Mouse (Mus musculus) ES-Bruce4 (cell line): ENCODE data around the gene Tnfrsf11a.

ENCODE experiments used
- CTCF ChIP-seq: IDR thresholded peaks from one replicate; pipeline ENCODE4 v1.8.1; 2011; ENCODE audit warnings: low read depth, low read length
- POLR2A ChIP-seq: IDR thresholded peaks from one replicate; pipeline ENCODE4 v1.8.1; 2011; ENCODE audit warnings: low read length; ENCODE audit not compliant: insufficient read depth

GRCm38 (mm10) chr1:105739493-105739892, 41.0 kb upstream of the Tnfrsf11a start:
- TF ChIP-seq POLR2A (no peak), CTCF (no peak)
